Mouse (Mus musculus) MEL (cell line): ENCODE measurements around the gene Cfd.

Experiments
- CHD1 ChIP-seq: IDR thresholded peaks from 2 replicates; pipeline ENCODE4 v1.6.1; 2012; ENCODE audit warnings: low read depth, mild to moderate bottlenecking, inconsistent platforms, low read length, improper control_type of control experiment
- CTCF ChIP-seq, 3 experiments: IDR thresholded peaks in 2 of 3; conservative IDR thresholded peaks in 1 of 3; 2 replicates each; pipeline ENCODE4 v1.5.1; 2011 to 2012; ENCODE audit warnings: low read length in 3 of 3, low read depth in 2 of 3, mild to moderate bottlenecking in 2 of 3, improper control_type of control experiment in 1 of 3, inconsistent platforms in 1 of 3, mixed read lengths in 1 of 3, moderate library complexity in 1 of 3; ENCODE audit not compliant: control insufficient read depth in 1 of 3, insufficient read depth in 1 of 3, poor library complexity in 1 of 3, severe bottlenecking in 1 of 3
- E2F4 ChIP-seq: IDR thresholded peaks from 2 replicates; pipeline ENCODE4 v1.6.1; 2011; ENCODE audit warnings: low read depth, low read length, improper control_type of control experiment, borderline replicate concordance
- ELF1 ChIP-seq: IDR thresholded peaks from 2 replicates; pipeline ENCODE4 v1.6.1; 2014; ENCODE audit warnings: low read depth, mild to moderate bottlenecking, inconsistent platforms, low read length, improper control_type of control experiment, moderate library complexity
- EP300 ChIP-seq, 2 experiments: IDR thresholded peaks; 2 replicates each; pipeline ENCODE4 v1.6.1; 2011; ENCODE audit warnings: improper control_type of control experiment in 2 of 2, low read length in 2 of 2, low read depth in 1 of 2, mild to moderate bottlenecking in 1 of 2
- NELFE ChIP-seq: IDR thresholded peaks from 2 replicates; pipeline ENCODE4 v1.6.1; 2011; ENCODE audit warnings: low read depth, low read length, improper control_type of control experiment
- POLR2A ChIP-seq, 2 experiments: IDR thresholded peaks; 2 replicates each; pipeline ENCODE4 v1.6.1; 2011 to 2012; ENCODE audit warnings: low read length in 2 of 2, mild to moderate bottlenecking in 2 of 2, control low read depth in 1 of 2, improper control_type of control experiment in 1 of 2, low read depth in 1 of 2, moderate library complexity in 1 of 2; ENCODE audit not compliant: control insufficient read depth in 1 of 2, insufficient read depth in 1 of 2, poor library complexity in 1 of 2
- SIN3A ChIP-seq: IDR thresholded peaks from 2 replicates; pipeline ENCODE4 v1.6.1; 2012; ENCODE audit warnings: low read length, improper control_type of control experiment, inconsistent platforms
- TBP ChIP-seq: IDR thresholded peaks from 2 replicates; pipeline ENCODE4 v1.8.0; 2011; ENCODE audit warnings: low read depth, low read length, improper control_type of control experiment
- ZKSCAN1 ChIP-seq: IDR thresholded peaks from 2 replicates; pipeline ENCODE4 v1.6.1; 2012; ENCODE audit warnings: low read depth, mild to moderate bottlenecking, inconsistent platforms, low read length, improper control_type of control experiment, moderate library complexity

GRCm38 (mm10) chr10:79842322-79842721 lies 48.3 kb upstream of the Cfd start:
- TF ChIP-seq EP300 (IDR thresholded peaks at IDR 0.05; ENCODE audit: low read depth in 1 of 2, low read length in 2 of 2) (no peak), NELFE (no peak), TBP (no peak), POLR2A (IDR thresholded peaks at IDR 0.05; ENCODE audit: control insufficient read depth in 1 of 2, insufficient read depth in 1 of 2, low read depth in 1 of 2, low read length in 2 of 2, poor library complexity in 1 of 2) (no peak), SIN3A (no peak), ELF1 (no peak), E2F4 (no peak), CHD1 (no peak), ZKSCAN1 (no peak), CTCF (IDR thresholded peaks at IDR 0.05 in 2 of 3, conservative IDR thresholded peaks at IDR 0.05 in 1 of 3; ENCODE audit: control insufficient read depth in 1 of 3, insufficient read depth in 1 of 3, low read depth in 2 of 3, low read length in 3 of 3, poor library complexity in 1 of 3, severe bottlenecking in 1 of 3) (no peak)
